Mouse (Mus musculus) brain, embryonic 14.5 days (tissue): ENCODE results near the gene Mfsd7a.

Source experiments
- CTCF ChIP-seq: fragments of 200-500 bp; IDR thresholded peaks from 2 replicates; pipeline ENCODE4 v1.5.1; 2012; ENCODE audit warnings: inconsistent platforms, mild to moderate bottlenecking, moderate library complexity, borderline replicate concordance; ENCODE audit not compliant: insufficient read depth, insufficient read length; ENCODE audit errors: extremely low read depth
- POLR2A ChIP-seq: fragments of 200-500 bp; IDR thresholded peaks from 2 replicates; pipeline ENCODE4 v1.6.1; 2012; ENCODE audit warnings: mild to moderate bottlenecking, inconsistent platforms, borderline replicate concordance; ENCODE audit not compliant: poor library complexity, insufficient read depth, insufficient read length, severe bottlenecking; ENCODE audit errors: extremely low read depth

GRCm38 (mm10) chr5:108452422-108452821 is 3.7 kb upstream of the Mfsd7a start:
- TF ChIP-seq CTCF (no peak), POLR2A (no peak)
